Mouse (Mus musculus): ENCODE data around the gene Zfp352. TPM values are rescaled to one million over a fixed set of nuclear protein-coding genes. Genes with fewer than 3 reads are reported as not detected.
A peak's percentile ranks its signal among the peaks of the same experiment; 100 is the strongest.
"Not testable (repeated sequence)": the region's sequence is repeated elsewhere in the genome, so short reads cannot be mapped to it uniquely, and the experiment has no call there.

Gene Zfp352
- not detected for polyA plus RNA-seq (2021)

DNA sequence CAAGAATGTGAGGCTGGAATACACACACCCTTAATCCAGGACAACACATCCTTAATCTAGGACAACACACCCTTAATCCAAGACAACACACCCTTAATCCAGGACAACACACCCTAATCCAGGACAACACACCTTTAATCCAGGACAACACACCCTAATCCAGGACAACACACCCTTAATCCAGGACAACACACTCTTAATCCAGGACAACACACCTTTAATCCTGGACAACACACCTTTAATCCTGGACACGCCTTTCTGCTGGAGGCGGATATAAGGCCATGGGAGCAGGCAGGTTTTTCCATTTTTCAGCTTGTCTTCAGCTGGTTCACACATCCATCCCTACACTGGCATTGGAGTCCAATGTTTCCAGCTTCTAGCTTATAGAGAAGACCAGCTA, at the start of gene Zfp352:
Gene Zfp352 (plus strand): TSS at position 301 of the 400 bp plus-strand sequence.
- no peak for DNase-seq (ENCODE audit: low read depth, low spot score)
- TF ChIP-seq CTCF (IDR thresholded peaks at IDR 0.05) = no peak
- CTCF ChIA-PET = no interaction called here
- no peak for ATAC-seq
- no peaks in the 10 kb centered on the region for H3K27me3 ChIP-seq
- POLR2A ChIA-PET = no interaction called here
- in situ Hi-C loops (cut with MboI; ENCODE audit: low pct_unique_long_range_greater_than_20kb) = no loop called here

DNA sequence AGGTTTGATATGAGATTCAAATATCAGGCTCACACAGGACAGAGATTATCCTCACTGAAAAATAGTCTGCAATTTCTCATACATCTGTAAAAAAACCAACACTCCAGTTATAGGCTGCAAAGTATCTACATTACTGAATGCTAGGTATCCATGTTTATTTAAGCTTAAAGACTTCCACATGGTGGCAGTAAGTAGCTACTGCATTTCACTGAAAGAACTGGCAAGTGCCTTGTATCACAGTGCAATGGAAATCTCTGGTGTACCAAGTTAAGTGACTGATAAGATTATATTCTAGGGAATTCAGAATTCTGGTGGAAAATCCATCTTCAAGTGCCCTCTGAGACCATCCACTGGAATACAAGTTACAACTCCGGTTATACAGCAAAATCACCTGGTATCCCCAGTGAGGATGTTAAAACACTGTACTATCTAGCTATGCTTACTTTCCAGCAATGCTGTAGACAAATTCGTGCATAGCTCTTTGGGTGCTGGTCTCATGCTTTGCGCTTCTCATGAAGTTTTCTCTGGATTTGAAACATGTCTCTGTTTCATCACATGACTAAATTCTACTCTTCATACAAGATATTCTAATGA, 47.6 kb upstream of the Zfp352 start:
- ChIA-PET POLR2A (no interaction called here), CTCF (no interaction called here)
- in situ Hi-C loops (cut with MboI; ENCODE audit: low pct_unique_long_range_greater_than_20kb) = no loop called here
- no peaks in the 10 kb centered on the region for H3K27me3 ChIP-seq
- TF ChIP-seq CTCF (IDR thresholded peaks at IDR 0.05) = peak; percentile 7
- DNase-seq (ENCODE audit: low read depth, low spot score) = no peak
- no peak for ATAC-seq

DNA sequence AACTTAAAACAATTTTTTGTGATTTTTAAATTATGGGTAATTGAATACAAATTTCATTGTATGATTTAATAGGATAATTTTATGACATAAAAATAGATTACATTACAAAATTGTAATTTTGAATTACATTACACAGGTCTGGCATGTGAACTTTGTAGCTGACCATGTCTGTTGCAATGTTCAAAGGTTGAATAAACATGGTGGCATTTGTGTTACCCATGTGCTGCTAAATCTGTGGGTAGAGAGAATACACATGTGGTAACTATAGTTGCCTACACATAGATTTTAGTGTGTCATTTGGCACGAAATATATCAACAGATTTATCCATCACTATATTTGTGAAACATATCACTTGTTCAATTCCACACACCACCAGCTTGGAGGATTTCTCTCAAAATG, 44.6 kb upstream of the Zfp352 start:
- POLR2A ChIA-PET = no interaction called here
- CTCF ChIA-PET = no interaction called here
- ATAC-seq = no peak
- in situ Hi-C loops (cut with MboI; ENCODE audit: low pct_unique_long_range_greater_than_20kb) = no loop called here
- TF ChIP-seq CTCF (IDR thresholded peaks at IDR 0.05) = no peak
- H3K27me3 ChIP-seq = no peaks in the 10 kb centered on the region
- no peak for DNase-seq (ENCODE audit: low read depth, low spot score)

GRCm38 (mm10) chr4:90203421-90203820, 15.2 kb upstream of the Zfp352 start:
- in situ Hi-C loops (cut with MboI; ENCODE audit: low pct_unique_long_range_greater_than_20kb) = no loop called here
- no peak for TF ChIP-seq CTCF (IDR thresholded peaks at IDR 0.05)
- no peaks in the 10 kb centered on the region for H3K27me3 ChIP-seq
- CTCF ChIA-PET = no interaction called here
- no peak for DNase-seq (ENCODE audit: low read depth, low spot score)
- ATAC-seq = no peak
- POLR2A ChIA-PET = no interaction called here

GRCm38 (mm10) chr4:90211475-90211874, 7.1 kb upstream of the Zfp352 start:
- CTCF ChIA-PET = no interaction called here
- no peak for TF ChIP-seq CTCF (IDR thresholded peaks at IDR 0.05)
- DNase-seq (ENCODE audit: low read depth, low spot score) = no peak
- no peak for ATAC-seq
- in situ Hi-C loops (cut with MboI; ENCODE audit: low pct_unique_long_range_greater_than_20kb) = no loop called here
- POLR2A ChIA-PET = no interaction called here
- H3K27me3 ChIP-seq = no peaks in the 10 kb centered on the region

GRCm38 (mm10) chr4:90212076-90212475, 6.5 kb upstream of the Zfp352 start:
- no peaks in the 10 kb centered on the region for H3K27me3 ChIP-seq
- TF ChIP-seq CTCF (IDR thresholded peaks at IDR 0.05) = no peak
- POLR2A ChIA-PET = no interaction called here
- in situ Hi-C loops (cut with MboI; ENCODE audit: low pct_unique_long_range_greater_than_20kb) = no loop called here
- CTCF ChIA-PET = no interaction called here
- no peak for ATAC-seq
- no peak for DNase-seq (ENCODE audit: low read depth, low spot score)

DNA sequence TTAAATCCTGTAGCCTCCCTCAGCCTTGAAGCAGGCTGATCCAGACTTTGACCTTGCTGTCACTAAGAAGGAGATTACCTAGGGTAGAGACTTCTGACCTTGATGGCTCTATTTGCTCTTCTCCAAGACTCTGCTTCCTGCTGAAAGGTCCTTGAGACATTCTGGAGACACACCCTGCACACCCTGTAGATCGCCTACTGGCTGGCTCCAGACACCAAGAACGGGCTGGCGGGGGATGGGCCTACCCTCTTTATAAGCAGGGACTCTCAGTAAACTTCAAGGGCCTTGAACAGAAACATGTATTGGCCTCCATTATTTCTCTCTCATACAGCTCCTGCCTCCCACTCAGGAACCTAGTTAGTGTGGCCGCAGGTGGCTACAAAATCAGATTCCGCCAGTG, 17.0 kb downstream of the Zfp352 start:
- CTCF ChIA-PET, ATAC-seq: not testable (repeated sequence)

GRCm38 (mm10) chr4:90269781-90270180, 51.2 kb downstream of the Zfp352 start:
- POLR2A ChIA-PET = no interaction called here
- DNase-seq (ENCODE audit: low read depth, low spot score) = no peak
- no peaks in the 10 kb centered on the region for H3K27me3 ChIP-seq
- TF ChIP-seq CTCF (IDR thresholded peaks at IDR 0.05) = no peak
- no peak for ATAC-seq
- CTCF ChIA-PET = no interaction called here
- in situ Hi-C loops (cut with MboI; ENCODE audit: low pct_unique_long_range_greater_than_20kb) = no loop called here

More for the DNA sequence above, 17.0 kb downstream of the Zfp352 start:
- DNase-seq (ENCODE audit: low read depth, low spot score); in situ Hi-C loops (cut with MboI; ENCODE audit: low pct_unique_long_range_greater_than_20kb); POLR2A ChIA-PET; H3K27me3 ChIP-seq: not testable (repeated sequence)
